Mouse (Mus musculus): ENCODE data around the gene Bex6. TPM values are rescaled to one million over a fixed set of nuclear protein-coding genes. Genes with fewer than 3 reads are reported as not detected.

Bex6 gene
- not detected for polyA plus RNA-seq (2017; shearing (Covaris generic))

GRCm38 (mm10) chr16:32179333-32179901 lies at the start of gene Bex6:
Bex6 (plus strand) TSS chr16:32179823.

DNA sequence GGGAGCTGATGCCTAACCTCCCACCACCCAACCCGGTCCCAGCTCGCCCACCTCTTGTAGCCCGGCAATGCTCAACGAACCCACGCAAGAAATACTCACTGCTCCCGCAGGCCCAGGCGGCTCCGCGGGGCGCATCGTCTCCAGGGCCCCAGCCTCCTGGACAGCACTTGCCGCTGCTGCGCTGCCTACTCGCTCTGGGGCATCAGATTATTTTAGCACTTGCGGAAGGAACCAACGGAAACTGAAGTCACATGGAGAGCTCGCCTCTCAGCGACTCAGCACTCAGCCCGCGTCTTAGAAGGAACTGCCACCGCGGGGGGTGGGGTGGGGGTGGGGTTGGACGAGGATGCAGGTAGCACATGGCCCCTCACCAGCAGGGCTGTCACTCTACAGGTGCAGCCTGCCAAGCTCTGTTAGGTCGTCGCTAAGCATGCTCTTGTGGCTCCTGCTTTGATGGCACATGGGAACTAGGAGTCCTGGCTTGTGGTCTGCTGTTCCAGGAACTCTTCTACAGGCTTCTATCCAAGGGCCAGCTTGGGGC lies 14.3 kb upstream of the Bex6 start, which contains the start of gene Nrros:
Gene Nrros (minus strand): TSS at position 314 of the 541 bp plus-strand sequence.

Other genes with a start within 250 kb of the Bex6 start
- gene Pigz, start 246.0 kb upstream of the Bex6 start, polyA plus RNA-seq (2017; shearing (Covaris generic)): 1 to 10 TPM in 1 of 2 experiments, not detected in 1; 1.1 TPM
- gene 0610012G03Rik, start 231.3 kb upstream of the Bex6 start, polyA plus RNA-seq (2017; shearing (Covaris generic)): 10 to 100 TPM; 32.8 to 48.4 TPM
- gene Ncbp2, start 231.3 kb upstream of the Bex6 start, polyA plus RNA-seq (2017; shearing (Covaris generic)): 10 to 100 TPM; 39.9 to 46.7 TPM
- 10 to 100 TPM; 17.2 to 19.6 TPM for gene Senp5, start 176.5 kb upstream of the Bex6 start, polyA plus RNA-seq (2017; shearing (Covaris generic))
- gene Pak2, start 100.5 kb upstream of the Bex6 start, polyA plus RNA-seq (2017; shearing (Covaris generic)): 100 to 1,000 TPM; 124 to 142 TPM
- 100 to 1,000 TPM; 161 to 181 TPM for gene Pigx, start 80.1 kb upstream of the Bex6 start, polyA plus RNA-seq (2017; shearing (Covaris generic))
- 10 to 100 TPM; 28.6 to 34.3 TPM for gene Cep19, start 80.0 kb upstream of the Bex6 start, polyA plus RNA-seq (2017; shearing (Covaris generic))
- 100 to 1,000 TPM in 1 of 2 experiments, 10 to 100 TPM in 1; 69.0 to 105 TPM for gene Nrros, start 14.2 kb upstream of the Bex6 start, polyA plus RNA-seq (2017; shearing (Covaris generic))
- 10 to 100 TPM; 14.9 to 19.6 TPM for gene Fbxo45, start 67.3 kb downstream of the Bex6 start, polyA plus RNA-seq (2017; shearing (Covaris generic))
- 10 to 100 TPM; 22.1 to 22.4 TPM for gene Wdr53, start 67.4 kb downstream of the Bex6 start, polyA plus RNA-seq (2017; shearing (Covaris generic))
- under 1 TPM; 0.18 to 0.27 TPM for gene Smco1, start 91.6 kb downstream of the Bex6 start, polyA plus RNA-seq (2017; shearing (Covaris generic))
- 10 to 100 TPM; 16.5 to 20.2 TPM for gene Rnf168, start 97.6 kb downstream of the Bex6 start, polyA plus RNA-seq (2017; shearing (Covaris generic))
- 10 to 100 TPM; 20.9 to 21.8 TPM for gene Ubxn7, start 152.4 kb downstream of the Bex6 start, polyA plus RNA-seq (2017; shearing (Covaris generic))
- not detected for gene Tm4sf19, start 220.7 kb downstream of the Bex6 start, polyA plus RNA-seq (2017; shearing (Covaris generic))
- 1 to 10 TPM; 2.8 to 6.4 TPM for gene Tctex1d2, start 239.9 kb downstream of the Bex6 start, polyA plus RNA-seq (2017; shearing (Covaris generic))

Data from inflammation-experienced regulatory T-cells (primary cell).